ENCODE assay signal across 28 mouse cellular contexts in the genomic region with DNA sequence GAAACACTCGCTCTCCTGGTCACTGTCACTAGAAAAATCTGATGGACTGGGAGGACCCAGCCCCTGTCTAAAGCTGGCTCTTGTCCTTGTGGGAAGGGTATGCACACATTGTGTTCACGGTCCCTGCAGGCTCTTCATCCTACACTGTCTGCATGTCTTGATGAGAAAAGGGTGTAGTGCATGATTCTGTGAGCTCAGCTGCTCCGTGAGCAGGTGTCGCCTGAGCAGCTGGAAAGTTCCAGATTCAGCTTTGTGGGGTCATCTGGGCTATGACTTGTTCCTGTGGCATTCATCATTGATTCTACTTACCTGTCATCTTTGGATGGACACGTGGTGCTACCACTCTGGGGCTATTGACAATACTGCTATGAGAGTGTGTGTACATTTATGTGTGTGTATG.
"Had no signal": no experiment of that assay in that cellular context is flagged by ENCODE, and none has a peak within 500 bp of the region (broad histone marks: within the 10 kb centered on the region; RNA-seq: fewer than 3 reads in every experiment).

No protein-coding gene starts in this region.

- H3K4me1 ChIP-seq: embryonic facial prominence, embryonic 15.5 days; forebrain, embryonic 10.5 days; forebrain, embryonic 12.5 days; forebrain, embryonic 13.5 days; forebrain, embryonic 15.5 days had no signal

- H3K36me3 ChIP-seq: forebrain, embryonic 12.5 days; forebrain, embryonic 15.5 days had no signal

- DNase-seq: cerebellum, adult 8-10 months; cerebellum, adult 9-10 months; cerebellum, adult 9-11 months; cerebellum, postnatal 10 days; cerebellum, postnatal 14 days; cerebellum, postnatal 25 days; cerebellum, postnatal 36 days; embryo, embryonic 11 days; forebrain, postnatal 0 days; gastrocnemius, adult 2 months; gastrocnemius, postnatal 10 days; gastrocnemius, postnatal 14 days; gastrocnemius, postnatal 25 days; gastrocnemius, postnatal 36 days; heart, adult 11 months; heart, adult 18-20 months; heart, adult 2 months had no signal

- H3K27me3 ChIP-seq: embryonic facial prominence, embryonic 12.5 days; embryonic facial prominence, embryonic 13.5 days; embryonic facial prominence, embryonic 15.5 days; forebrain, embryonic 12.5 days; forebrain, embryonic 13.5 days; forebrain, embryonic 15.5 days had no signal

- H3K27ac ChIP-seq: embryonic facial prominence, embryonic 10.5 days; embryonic facial prominence, embryonic 12.5 days; embryonic facial prominence, embryonic 13.5 days; embryonic facial prominence, embryonic 15.5 days; forebrain, embryonic 10.5 days; forebrain, embryonic 12.5 days; forebrain, embryonic 13.5 days; forebrain, embryonic 15.5 days; gastrocnemius, adult 2 months; heart, adult 2 months had no signal

- H3K9ac ChIP-seq: embryonic facial prominence, embryonic 12.5 days; embryonic facial prominence, embryonic 13.5 days; embryonic facial prominence, embryonic 15.5 days; forebrain, embryonic 12.5 days; forebrain, embryonic 13.5 days; forebrain, embryonic 15.5 days; forebrain, postnatal 0 days had no signal

- ATAC-seq: forebrain, embryonic 13.5 days; forebrain, embryonic 14.5 days; forebrain, embryonic 15.5 days; forebrain, embryonic 16.5 days had no signal

- H3K9me3 ChIP-seq: embryonic facial prominence, embryonic 10.5 days; embryonic facial prominence, embryonic 12.5 days; embryonic facial prominence, embryonic 13.5 days; embryonic facial prominence, embryonic 15.5 days; forebrain, embryonic 10.5 days; forebrain, embryonic 12.5 days; forebrain, embryonic 13.5 days; forebrain, embryonic 15.5 days had no signal

- H3K4me3 ChIP-seq: embryonic facial prominence, embryonic 10.5 days; embryonic facial prominence, embryonic 12.5 days; embryonic facial prominence, embryonic 13.5 days; embryonic facial prominence, embryonic 15.5 days; erythroblast, embryonic 14.5 days; forebrain, embryonic 10.5 days; forebrain, embryonic 12.5 days; forebrain, embryonic 13.5 days; forebrain, embryonic 15.5 days; gastrocnemius, adult 2 months; heart, adult 2 months had no signal

- H3K4me2 ChIP-seq: embryonic facial prominence, embryonic 12.5 days; embryonic facial prominence, embryonic 13.5 days; embryonic facial prominence, embryonic 15.5 days; forebrain, embryonic 12.5 days; forebrain, embryonic 13.5 days; forebrain, embryonic 15.5 days had no signal
